Mouse (Mus musculus) bone marrow, adult 2 months (tissue): ENCODE data around the gene Lgi4.

Source experiments
- CTCF ChIP-seq: fragments of 200-500 bp; IDR thresholded peaks from 2 replicates; pipeline ENCODE4 v1.5.1; 2011; ENCODE audit warnings: low read length, control low read depth; ENCODE audit not compliant: control insufficient read depth, insufficient read depth
- POLR2A ChIP-seq: fragments of 200-500 bp; IDR thresholded peaks from 2 replicates; pipeline ENCODE4 v1.6.1; 2011; ENCODE audit warnings: low read depth, mild to moderate bottlenecking, control low read depth, low read length, borderline replicate concordance; ENCODE audit not compliant: control insufficient read depth

DNA sequence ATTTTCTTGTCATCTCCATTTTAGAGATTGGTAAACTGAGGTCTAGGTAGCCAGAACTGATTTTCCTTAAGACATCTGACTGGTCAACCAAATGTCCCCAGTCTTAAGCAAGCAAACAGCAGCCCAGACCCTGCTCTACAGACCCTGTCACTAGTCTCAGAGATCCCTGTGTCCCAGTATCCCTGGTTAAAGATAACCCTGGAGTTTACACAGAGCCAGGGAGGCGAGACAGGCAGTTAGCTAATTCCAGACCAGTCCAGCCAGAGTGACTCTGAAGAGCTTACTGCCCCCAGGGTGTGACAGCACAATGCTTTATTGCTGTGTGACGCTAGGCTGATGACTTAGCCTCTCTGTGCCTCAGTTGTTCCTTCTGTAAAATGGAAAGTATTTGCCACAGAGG, 2.1 kb upstream of the Lgi4 start, which contains the start of gene Fxyd1:
- TF ChIP-seq CTCF (no peak), POLR2A (no peak)
